Mouse (Mus musculus) B cell, adult 2 months (primary cell): ENCODE measurements around the gene Stxbp1.

ENCODE experiments used
- DNase-seq, 2 experiments: peaks; one replicate each; pipeline ENCODE4 v3.0.0; 2022

Stxbp1 gene

GRCm38 (mm10) chr2:32750887-32751664 is 96.0 kb downstream of the Stxbp1 start:
- no peak for DNase-seq

- no peak for DNase-seq
Observed at GRCm38 (mm10) chr2:32750199-32750598, 96.8 kb downstream of the Stxbp1 start.

- no peak for DNase-seq
Observed at GRCm38 (mm10) chr2:32749082-32749481, 98.0 kb downstream of the Stxbp1 start.

- DNase-seq, result no peak
Observed at GRCm38 (mm10) chr2:32744272-32744982, 102.6 kb downstream of the Stxbp1 start.

GRCm38 (mm10) chr2:32742173-32742531 is 104.9 kb downstream of the Stxbp1 start:
- no peak for DNase-seq

GRCm38 (mm10) chr2:32741273-32742172 is 105.5 kb downstream of the Stxbp1 start:
- DNase-seq, result no peak

- no peak for DNase-seq
Observed at GRCm38 (mm10) chr2:32740916-32741272, 106.2 kb downstream of the Stxbp1 start, which contains the start of gene 6330409D20Rik. 6330409D20Rik (minus strand) TSS chr2:32741016.

- no peak for DNase-seq
Observed at GRCm38 (mm10) chr2:32739311-32739710, 107.7 kb downstream of the Stxbp1 start.
